Mouse (Mus musculus): ENCODE results near the gene Lamtor4. TPM values are rescaled to one million over a fixed set of nuclear protein-coding genes. Genes with fewer than 3 reads are reported as not detected.

Gene Lamtor4
- polyA plus RNA-seq, 1 experiment from 2014 or later, result 77.9 TPM

GRCm38 (mm10) chr5:138275216-138276050 lies 20.2 kb downstream of the Lamtor4 start:
- Histone ChIP-seq H3K36me3 (peaks cover 13% of the 10 kb centered on the region; the same call in 1 of the 2 replicates), H3K9ac (peak overlapping the region; percentile 64), H3K27ac (replicated peaks) (no peak overlapping the region), H3K4me2 (peak overlapping the region; percentile 63), H3K4me1 (peaks cover 35% of the 10 kb centered on the region), H3K9me3 (peaks cover 2% of the 10 kb centered on the region; the same call in 1 of the 2 replicates), H3K27me3 (replicated peaks) (peaks cover 40% of the 10 kb centered on the region), H3K4me3 (peak overlapping the region; percentile 38)
- no peak for ATAC-seq (ENCODE audit: extremely low read depth, insufficient number of reproducible peaks, low FRiP score, low TSS enrichment)
- WGBS, result 32% methylated on average over 41 of the region's 41 CpGs

GRCm38 (mm10) chr5:138277994-138278393 lies 22.7 kb downstream of the Lamtor4 start:
- Histone ChIP-seq H3K4me1 (peaks cover 27% of the 10 kb centered on the region), H3K9ac (no peak overlapping the region), H3K27ac (replicated peaks) (no peak overlapping the region), H3K4me3 (no peak overlapping the region), H3K9me3 (peaks cover 8% of the 10 kb centered on the region; the same call in 1 of the 2 replicates), H3K36me3 (peaks cover 13% of the 10 kb centered on the region; the same call in 1 of the 2 replicates), H3K27me3 (replicated peaks) (peaks cover 23% of the 10 kb centered on the region), H3K4me2 (no peak overlapping the region)
- 85% methylated on average over 7 of the region's 7 CpGs for WGBS
- no peak for ATAC-seq (ENCODE audit: extremely low read depth, insufficient number of reproducible peaks, low FRiP score, low TSS enrichment)

- Histone ChIP-seq H3K9me3 (peaks cover 8% of the 10 kb centered on the region; the same call in 1 of the 2 replicates), H3K27me3 (replicated peaks) (peaks cover 10% of the 10 kb centered on the region), H3K4me3 (peak within 1 kb of the TSS; percentile 70), H3K4me2 (peak within 1 kb of the TSS; percentile 74), H3K27ac (replicated peaks) (no peak within 1 kb of the TSS), H3K36me3 (peaks cover 13% of the 10 kb centered on the region; the same call in 1 of the 2 replicates), H3K9ac (peak within 1 kb of the TSS; percentile 83), H3K4me1 (peaks cover 27% of the 10 kb centered on the region)
- WGBS, result 2% methylated on average over 54 of the region's 56 CpGs
- peak; percentile 97 for ATAC-seq (ENCODE audit: extremely low read depth, insufficient number of reproducible peaks, low FRiP score, low TSS enrichment)
Measured at GRCm38 (mm10) chr5:138279585-138280424, 24.5 kb downstream of the Lamtor4 start, which contains the start of the genes Gm43720, Gpc2 and Stag3. Gene Gm43720 (minus strand): TSS chr5:138279958. Gene Gpc2 (minus strand): TSS chr5:138280005. Gene Stag3 (plus strand): TSS chr5:138280240.

GRCm38 (mm10) chr5:138280425-138280768 lies 25.1 kb downstream of the Lamtor4 start:
- Histone ChIP-seq H3K27ac (replicated peaks) (no peak overlapping the region), H3K9me3 (peaks cover 8% of the 10 kb centered on the region; the same call in 1 of the 2 replicates), H3K9ac (no peak overlapping the region), H3K4me1 (peaks cover 21% of the 10 kb centered on the region), H3K36me3 (peaks cover 13% of the 10 kb centered on the region; the same call in 1 of the 2 replicates), H3K4me2 (peak overlapping the region; percentile 74), H3K4me3 (peak overlapping the region; percentile 70), H3K27me3 (replicated peaks) (peaks cover 10% of the 10 kb centered on the region)
- ATAC-seq (ENCODE audit: extremely low read depth, insufficient number of reproducible peaks, low FRiP score, low TSS enrichment), result no peak
- 19% methylated on average over 26 of the region's 26 CpGs for WGBS

- H3K27me3 ChIP-seq (replicated peaks), result peaks cover 8% of the 10 kb centered on the region
- no peak overlapping the region for H3K9ac ChIP-seq
- peaks cover 17% of the 10 kb centered on the region for H3K4me1 ChIP-seq
- H3K27ac ChIP-seq (replicated peaks), result no peak overlapping the region
- peaks cover 11% of the 10 kb centered on the region; the same call in 1 of the 2 replicates for H3K36me3 ChIP-seq
- WGBS, result 85% methylated on average over 15 of the region's 15 CpGs
- H3K4me2 ChIP-seq, result no peak overlapping the region
- H3K4me3 ChIP-seq, result peak overlapping the region; percentile 70; the same call in 1 of the 2 replicates
- ATAC-seq (ENCODE audit: extremely low read depth, insufficient number of reproducible peaks, low FRiP score, low TSS enrichment), result no peak
- H3K9me3 ChIP-seq, result peaks cover 8% of the 10 kb centered on the region; the same call in 1 of the 2 replicates
Measured at GRCm38 (mm10) chr5:138280829-138281228, 25.5 kb downstream of the Lamtor4 start.

- 65% methylated on average over 2 of the region's 2 CpGs for WGBS
- no peak for ATAC-seq (ENCODE audit: extremely low read depth, insufficient number of reproducible peaks, low FRiP score, low TSS enrichment)
- no peak overlapping the region for H3K27ac ChIP-seq (replicated peaks)
- H3K4me2 ChIP-seq, result no peak overlapping the region
- H3K4me3 ChIP-seq, result no peak overlapping the region
- no peaks in the 10 kb centered on the region; the same call in 1 of the 2 replicates for H3K27me3 ChIP-seq (replicated peaks)
- peaks cover 13% of the 10 kb centered on the region for H3K4me1 ChIP-seq
- H3K9me3 ChIP-seq, result peaks cover 8% of the 10 kb centered on the region; the same call in 1 of the 2 replicates
- peaks cover 8% of the 10 kb centered on the region; the same call in 1 of the 2 replicates for H3K36me3 ChIP-seq
- H3K9ac ChIP-seq, result no peak overlapping the region
Measured at GRCm38 (mm10) chr5:138281798-138282197, 26.5 kb downstream of the Lamtor4 start.

- H3K27me3 ChIP-seq (replicated peaks), result no peaks in the 10 kb centered on the region; the same call in 1 of the 2 replicates
- H3K4me1 ChIP-seq, result peaks cover 13% of the 10 kb centered on the region
- no peak for ATAC-seq (ENCODE audit: extremely low read depth, insufficient number of reproducible peaks, low FRiP score, low TSS enrichment)
- no peak overlapping the region for H3K27ac ChIP-seq (replicated peaks)
- H3K36me3 ChIP-seq, result no peaks in the 10 kb centered on the region
- H3K4me3 ChIP-seq, result no peak overlapping the region
- no peak overlapping the region for H3K4me2 ChIP-seq
- H3K9ac ChIP-seq, result no peak overlapping the region
- peaks cover 8% of the 10 kb centered on the region; the same call in 1 of the 2 replicates for H3K9me3 ChIP-seq
- WGBS, result 49% methylated on average over 1 of the region's 1 CpGs
Measured at GRCm38 (mm10) chr5:138283540-138283939, 28.3 kb downstream of the Lamtor4 start.

- ATAC-seq (ENCODE audit: extremely low read depth, insufficient number of reproducible peaks, low FRiP score, low TSS enrichment), result no peak
- no peaks in the 10 kb centered on the region for H3K27me3 ChIP-seq (replicated peaks)
- no peak overlapping the region for H3K27ac ChIP-seq (replicated peaks)
- no peak overlapping the region for H3K4me3 ChIP-seq
- no peaks in the 10 kb centered on the region for H3K9me3 ChIP-seq
- no peak overlapping the region for H3K4me2 ChIP-seq
- H3K4me1 ChIP-seq, result no peaks in the 10 kb centered on the region
- 72% methylated on average over 3 of the region's 3 CpGs for WGBS
- no peak overlapping the region for H3K9ac ChIP-seq
- no peaks in the 10 kb centered on the region for H3K36me3 ChIP-seq
Measured at GRCm38 (mm10) chr5:138287861-138288260, 32.6 kb downstream of the Lamtor4 start.

- Histone ChIP-seq H3K9me3 (no peaks in the 10 kb centered on the region), H3K9ac (no peak overlapping the region), H3K4me3 (no peak overlapping the region), H3K4me2 (no peak overlapping the region), H3K36me3 (no peaks in the 10 kb centered on the region), H3K27me3 (replicated peaks) (no peaks in the 10 kb centered on the region), H3K27ac (replicated peaks) (no peak overlapping the region), H3K4me1 (no peaks in the 10 kb centered on the region)
- 62% methylated on average over 1 of the region's 1 CpGs for whole genome bisulfite sequencing
- no peak for ATAC-seq (ENCODE audit: extremely low read depth, insufficient number of reproducible peaks, low FRiP score, low TSS enrichment)
Measured at GRCm38 (mm10) chr5:138291638-138292037, 36.4 kb downstream of the Lamtor4 start.

- Histone ChIP-seq H3K4me2 (no peak overlapping the region), H3K9ac (no peak overlapping the region), H3K36me3 (no peaks in the 10 kb centered on the region; the same call in 1 of the 2 replicates), H3K4me3 (no peak overlapping the region), H3K27me3 (replicated peaks) (no peaks in the 10 kb centered on the region), H3K4me1 (no peaks in the 10 kb centered on the region), H3K9me3 (no peaks in the 10 kb centered on the region), H3K27ac (replicated peaks) (no peak overlapping the region)
- no peak for ATAC-seq (ENCODE audit: extremely low read depth, insufficient number of reproducible peaks, low FRiP score, low TSS enrichment)
Measured at GRCm38 (mm10) chr5:138294158-138294557, 38.9 kb downstream of the Lamtor4 start.

GRCm38 (mm10) chr5:138299613-138300012 lies 44.3 kb downstream of the Lamtor4 start:
- 63% methylated on average over 2 of the region's 2 CpGs for WGBS
- H3K36me3 ChIP-seq, result no peaks in the 10 kb centered on the region; the same call in 1 of the 2 replicates
- no peaks in the 10 kb centered on the region for H3K4me1 ChIP-seq
- no peaks in the 10 kb centered on the region for H3K27me3 ChIP-seq (replicated peaks)
- H3K9me3 ChIP-seq, result no peaks in the 10 kb centered on the region
- no peak overlapping the region for H3K9ac ChIP-seq
- no peak overlapping the region for H3K4me2 ChIP-seq
- ATAC-seq (ENCODE audit: extremely low read depth, insufficient number of reproducible peaks, low FRiP score, low TSS enrichment), result no peak
- no peak overlapping the region for H3K27ac ChIP-seq (replicated peaks)
- no peak overlapping the region for H3K4me3 ChIP-seq

Measured in heart, embryonic 13.5 days (tissue).